Mouse (Mus musculus) stomach, embryonic 14.5 days (tissue): ENCODE measurements around the gene Slc39a7. TPM values are rescaled to one million over a fixed set of nuclear protein-coding genes. Genes with fewer than 3 reads are reported as not detected.

Experiments used
- ATAC-seq: fragments of 200-750 bp; cut with Nextera tagmentation; 2 replicates; pipeline ENCODE4 v1.8.0; 2017; ENCODE audit warnings: low read depth, moderate TSS enrichment; ENCODE audit not compliant: insufficient number of reproducible peaks, insufficient read depth, low FRiP score
- H3K27ac ChIP-seq: fragments of 300-500 bp; sonication (generic); 2 replicates; pipeline ENCODE4 v1.5.1; 2014; ENCODE audit warnings: mild to moderate bottlenecking, low read length, moderate library complexity, mixed read lengths
- H3K27me3 ChIP-seq: fragments of 300-500 bp; sonication (generic); 2 replicates; pipeline ENCODE4 v1.6.1; 2014; ENCODE audit warnings: low read length, control low read depth, mixed read lengths; ENCODE audit not compliant: control insufficient read depth, insufficient read depth
- H3K36me3 ChIP-seq: fragments of 300-500 bp; sonication (generic); 2 replicates; pipeline ENCODE4 v1.6.1; 2014; ENCODE audit warnings: mild to moderate bottlenecking, control low read depth, low read length, moderate library complexity, mixed read lengths; ENCODE audit not compliant: control insufficient read depth, insufficient read depth
- H3K4me1 ChIP-seq: fragments of 300-500 bp; sonication (generic); 2 replicates; pipeline ENCODE4 v1.6.1; 2014; ENCODE audit warnings: low read length, control low read depth, mixed read lengths; ENCODE audit not compliant: control insufficient read depth, insufficient read depth
- H3K4me2 ChIP-seq: fragments of 300-500 bp; sonication (generic); replicated peaks from 2 replicates; pipeline ENCODE4 v1.6.1; 2014; ENCODE audit warnings: low read depth, low read length, control low read depth
- H3K4me3 ChIP-seq: fragments of 300-500 bp; sonication (generic); 2 replicates; pipeline ENCODE4 v1.5.1; 2014; ENCODE audit warnings: low read depth, low read length, control low read depth
- H3K9ac ChIP-seq: fragments of 300-500 bp; sonication (generic); replicated peaks from 2 replicates; pipeline ENCODE4 v1.6.1; 2014; ENCODE audit warnings: low read depth, mild to moderate bottlenecking, control low read depth, low read length, moderate library complexity, mixed read lengths
- H3K9me3 ChIP-seq: fragments of 300-500 bp; sonication (generic); 2 replicates; pipeline ENCODE4 v1.6.1; 2016; ENCODE audit warnings: low read depth, low read length, control low read depth; ENCODE audit not compliant: control insufficient read depth
- WGBS: fragments of 180-500 bp; shearing (Covaris S2); extraction: QIAGEN DNeasy Blood & Tissue Kit; methylation state at CpG from one replicate; pipeline ENCODE4 v1.1.7; 2014; 5-methylcytosine and 5-hydroxymethylcytosine counted together
- polyA plus RNA-seq: library from polyadenylated mRNA; unstranded; fragments of >200 nt; fragmentation: Nextera tagmentation; extraction: Ambion mirVana; gene quantifications from 2 replicates; pipeline ENCODE4 v1.2.1, GENCODE M21; 2014

The Slc39a7 gene
- polyA plus RNA-seq, 1 experiment from 2014 or later: 81.3 TPM

GRCm38 (mm10) chr17:34023678-34024077 lies 7.8 kb downstream of the Slc39a7 start:
- Histone ChIP-seq H3K9me3 (no peaks in the 10 kb centered on the region), H3K27me3 (no peaks in the 10 kb centered on the region), H3K4me1 (peaks cover 27% of the 10 kb centered on the region), H3K27ac (0 out of 2 replicates have a peak overlapping the region, but pooled peaks have one; percentile 90), H3K4me2 (peak overlapping the region; percentile 94), H3K4me3 (peak overlapping the region; percentile 90), H3K36me3 (peaks cover 9% of the 10 kb centered on the region), H3K9ac (0 out of 2 replicates have a peak overlapping the region, but pooled peaks have one; percentile 87)
- no peak for ATAC-seq
- WGBS: 59% methylated on average over 9 of the region's 9 CpGs

GRCm38 (mm10) chr17:34022987-34023386 lies 8.5 kb downstream of the Slc39a7 start:
- no peak overlapping the region for H3K4me3 ChIP-seq
- H3K9me3 ChIP-seq: no peaks in the 10 kb centered on the region
- 94% methylated on average over 20 of the region's 20 CpGs for WGBS
- no peaks in the 10 kb centered on the region for H3K27me3 ChIP-seq
- H3K27ac ChIP-seq: no peak overlapping the region
- no peak overlapping the region for H3K9ac ChIP-seq
- H3K4me2 ChIP-seq: no peak overlapping the region
- H3K4me1 ChIP-seq: peaks cover 23% of the 10 kb centered on the region
- no peak for ATAC-seq
- peaks cover 5% of the 10 kb centered on the region for H3K36me3 ChIP-seq

GRCm38 (mm10) chr17:34022414-34022783 lies 9.1 kb downstream of the Slc39a7 start:
- no peak overlapping the region for H3K4me3 ChIP-seq
- no peak overlapping the region for H3K9ac ChIP-seq
- WGBS: 88% methylated on average over 14 of the region's 14 CpGs
- H3K4me2 ChIP-seq: no peak overlapping the region
- peaks cover 5% of the 10 kb centered on the region for H3K36me3 ChIP-seq
- ATAC-seq: no peak
- H3K27me3 ChIP-seq: no peaks in the 10 kb centered on the region
- peaks cover 22% of the 10 kb centered on the region for H3K4me1 ChIP-seq
- no peak overlapping the region for H3K27ac ChIP-seq
- H3K9me3 ChIP-seq: no peaks in the 10 kb centered on the region

GRCm38 (mm10) chr17:34021539-34022413 lies 9.7 kb downstream of the Slc39a7 start:
- WGBS: 93% methylated on average over 23 of the region's 23 CpGs

GRCm38 (mm10) chr17:34013436-34013835 lies 18.0 kb downstream of the Slc39a7 start:
- no peak overlapping the region for H3K4me3 ChIP-seq
- ATAC-seq: no peak
- no peaks in the 10 kb centered on the region for H3K9me3 ChIP-seq
- no peak overlapping the region for H3K27ac ChIP-seq
- WGBS: 95% methylated on average over 8 of the region's 8 CpGs
- no peaks in the 10 kb centered on the region for H3K4me1 ChIP-seq
- no peak overlapping the region for H3K9ac ChIP-seq
- H3K27me3 ChIP-seq: no peaks in the 10 kb centered on the region
- no peaks in the 10 kb centered on the region for H3K36me3 ChIP-seq
- H3K4me2 ChIP-seq: no peak overlapping the region

More at GRCm38 (mm10) chr17:34021539-34022413, 9.7 kb downstream of the Slc39a7 start:
- Histone ChIP-seq H3K36me3 (peaks cover 5% of the 10 kb centered on the region), H3K27ac (no peak overlapping the region), H3K4me3 (no peak overlapping the region), H3K9me3 (no peaks in the 10 kb centered on the region), H3K9ac (no peak overlapping the region; the same call in 1 of the 2 replicates), H3K4me2 (no peak overlapping the region), H3K4me1 (peaks cover 17% of the 10 kb centered on the region), H3K27me3 (no peaks in the 10 kb centered on the region)
- ATAC-seq: no peak

GRCm38 (mm10) chr17:34010156-34010555 lies 21.3 kb downstream of the Slc39a7 start:
- Histone ChIP-seq H3K4me1 (no peaks in the 10 kb centered on the region), H3K36me3 (no peaks in the 10 kb centered on the region), H3K4me3 (no peak overlapping the region), H3K27ac (no peak overlapping the region), H3K27me3 (no peaks in the 10 kb centered on the region), H3K9me3 (no peaks in the 10 kb centered on the region), H3K4me2 (no peak overlapping the region), H3K9ac (no peak overlapping the region)
- WGBS: 79% methylated on average over 3 of the region's 5 CpGs
- no peak for ATAC-seq

GRCm38 (mm10) chr17:34006570-34006969 lies 24.9 kb downstream of the Slc39a7 start:
- 0 out of 2 replicates have a peak, but pooled peaks cover under 1% of the 10 kb centered on the region for H3K27me3 ChIP-seq
- H3K4me3 ChIP-seq: no peak overlapping the region
- H3K27ac ChIP-seq: no peak overlapping the region
- ATAC-seq: no peak
- no peak overlapping the region for H3K9ac ChIP-seq
- no peaks in the 10 kb centered on the region for H3K36me3 ChIP-seq
- no peak overlapping the region for H3K4me2 ChIP-seq
- 42% methylated on average over 2 of the region's 2 CpGs for WGBS
- H3K9me3 ChIP-seq: no peaks in the 10 kb centered on the region
- H3K4me1 ChIP-seq: no peaks in the 10 kb centered on the region

GRCm38 (mm10) chr17:34003426-34003825 lies 28.1 kb downstream of the Slc39a7 start:
- ATAC-seq: no peak
- Histone ChIP-seq H3K27me3 (peaks cover 8% of the 10 kb centered on the region; the same call in 1 of the 2 replicates), H3K4me1 (no peaks in the 10 kb centered on the region), H3K36me3 (no peaks in the 10 kb centered on the region), H3K27ac (no peak overlapping the region), H3K9me3 (no peaks in the 10 kb centered on the region), H3K4me2 (no peak overlapping the region), H3K9ac (no peak overlapping the region), H3K4me3 (no peak overlapping the region)
- 4% methylated on average over 5 of the region's 5 CpGs for WGBS
